Mouse (Mus musculus): ENCODE measurements at regions not wholly inside any gene's neighbourhood (a gene's known extent, or its start where the extent isn't known, plus 50 kb on each side); places are given as distances from the start of the nearest gene placed in this dataset.

DNA sequence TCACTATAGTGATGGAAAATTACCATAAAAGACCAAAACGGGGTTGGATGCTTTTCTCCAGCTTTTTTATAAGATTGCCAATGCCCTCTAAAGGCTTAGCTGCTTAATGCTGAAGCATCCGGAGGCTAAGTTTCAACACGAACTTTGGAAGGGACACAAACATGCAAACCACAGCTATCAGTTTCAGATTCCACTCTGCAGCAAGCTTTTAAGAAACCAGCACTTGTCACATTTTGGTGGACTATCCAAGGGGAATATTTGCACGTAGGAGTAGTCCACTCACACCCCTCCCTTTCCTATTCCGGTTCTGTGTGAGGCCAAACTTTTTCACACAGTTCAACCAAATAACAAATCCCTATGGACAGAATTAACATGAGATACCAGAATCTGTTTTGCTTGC, 157.9 kb downstream of the Plpp3 start:
- TF ChIP-seq CTCF (IDR thresholded peaks at IDR 0.05; ENCODE audit: low read depth, low read length) (no peak), POLR2A (IDR thresholded peaks at IDR 0.05; ENCODE audit: insufficient read depth, low read length) (no peak)

All from ES-Bruce4 (cell line).